Mouse (Mus musculus) liver, embryonic 13.5 days (tissue): ENCODE data around the gene Peg10. TPM values are rescaled to one million over a fixed set of nuclear protein-coding genes. Genes with fewer than 3 reads are reported as not detected.
A peak's percentile ranks its signal among the peaks of the same experiment; 100 is the strongest.

Experiments used
- ATAC-seq: fragments of 200-750 bp; cut with Nextera tagmentation; 2 replicates; pipeline ENCODE4 v1.8.0; 2017; ENCODE audit warnings: low read depth, mild to moderate bottlenecking, moderate number of reproducible peaks, moderate library complexity
- DNase-seq: peaks from one replicate; pipeline ENCODE4 v3.0.0; 2022
- H3K27ac ChIP-seq: fragments of 300-500 bp; sonication (generic); 2 replicates; pipeline ENCODE4 v1.5.1; 2015; ENCODE audit warnings: moderate library complexity, mild to moderate bottlenecking, inconsistent platforms
- H3K27me3 ChIP-seq: fragments of 300-500 bp; sonication (generic); 2 replicates; pipeline ENCODE4 v1.6.1; 2015; ENCODE audit warnings: mild to moderate bottlenecking, inconsistent platforms
- H3K36me3 ChIP-seq: fragments of 300-500 bp; sonication (generic); 2 replicates; pipeline ENCODE4 v1.6.1; 2015; ENCODE audit warnings: mild to moderate bottlenecking, inconsistent platforms
- H3K4me1 ChIP-seq: fragments of 300-500 bp; sonication (generic); replicated peaks from 2 replicates; pipeline ENCODE4 v1.6.1; 2015; ENCODE audit warnings: inconsistent platforms
- H3K4me2 ChIP-seq: fragments of 300-500 bp; sonication (generic); 2 replicates; pipeline ENCODE4 v1.6.1; 2015; ENCODE audit warnings: inconsistent platforms, mild to moderate bottlenecking, moderate library complexity
- H3K4me3 ChIP-seq: fragments of 300-500 bp; sonication (generic); replicated peaks from 2 replicates; pipeline ENCODE4 v1.5.1; 2015; ENCODE audit warnings: mild to moderate bottlenecking, inconsistent platforms
- H3K9ac ChIP-seq: fragments of 300-500 bp; sonication (generic); 2 replicates; pipeline ENCODE4 v1.6.1; 2015; ENCODE audit warnings: mild to moderate bottlenecking, inconsistent platforms
- H3K9me3 ChIP-seq: fragments of 300-500 bp; sonication (generic); replicated peaks from 2 replicates; pipeline ENCODE4 v1.6.1; 2016; ENCODE audit warnings: inconsistent platforms
- WGBS: fragments of 180-500 bp; shearing (Covaris S2); methylation state at CpG from one replicate; pipeline ENCODE4 v1.1.7; 2015; ENCODE audit not compliant: insufficient replicate concordance; 5-methylcytosine and 5-hydroxymethylcytosine counted together
- polyA plus RNA-seq: library from polyadenylated mRNA; unstranded; fragments of >200 nt; fragmentation: Nextera tagmentation; extraction: Ambion mirVana; gene quantifications from 2 replicates; pipeline ENCODE4 v1.2.1, GENCODE M21; 2015

Gene Peg10
- polyA plus RNA-seq, 1 experiment from 2014 or later = 2.8 TPM

DNA sequence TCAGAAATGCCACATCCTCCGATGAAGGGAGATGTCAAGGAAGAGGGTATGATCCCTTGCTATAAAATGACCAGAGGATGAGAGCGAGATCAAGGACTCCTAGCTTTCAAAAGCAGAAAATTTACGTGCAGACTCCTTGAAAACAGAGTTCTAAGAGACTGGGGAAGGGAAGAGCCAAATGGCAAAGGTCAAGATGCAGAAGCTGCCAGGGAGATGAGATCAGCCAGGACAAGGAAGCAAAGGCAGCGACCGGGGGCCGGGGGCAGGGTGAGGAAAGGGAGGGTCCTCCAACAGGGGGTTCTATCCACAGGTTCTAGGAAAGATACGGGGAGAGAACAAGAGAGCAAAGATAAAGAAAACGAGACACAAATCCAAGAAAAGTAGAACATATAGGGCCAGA is 15.4 kb upstream of the Peg10 start:
- Histone ChIP-seq H3K9ac (no peak overlapping the region), H3K27me3 (no peaks in the 10 kb centered on the region), H3K4me1 (no peaks in the 10 kb centered on the region), H3K4me3 (no peak overlapping the region), H3K4me2 (no peak overlapping the region), H3K27ac (no peak overlapping the region), H3K9me3 (no peaks in the 10 kb centered on the region), H3K36me3 (no peaks in the 10 kb centered on the region)
- WGBS = 40% methylated on average over 8 of the region's 8 CpGs
- no peak for DNase-seq
- no peak for ATAC-seq

DNA sequence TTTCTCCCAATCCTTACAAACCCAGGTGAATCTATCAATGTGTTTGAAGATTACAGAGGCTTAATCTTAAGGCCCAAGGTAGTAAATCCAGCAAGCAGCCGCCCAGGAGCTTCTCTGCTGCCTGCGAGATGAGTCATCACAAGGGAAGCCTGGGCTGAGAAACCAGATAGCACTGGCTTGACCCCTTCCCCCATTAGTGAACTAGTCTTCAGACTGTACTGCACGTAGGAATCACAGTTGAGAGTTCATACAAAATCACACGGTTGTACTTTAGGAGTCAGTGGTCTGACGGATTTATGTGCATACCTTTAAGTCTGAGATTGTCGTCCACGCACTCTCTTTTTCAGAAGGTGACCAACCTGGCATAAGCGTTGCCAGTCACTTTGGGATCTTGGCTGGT is 13.9 kb upstream of the Peg10 start:
- ATAC-seq = 0 out of 2 replicates have a peak, but pooled peaks have one; percentile 23

DNA sequence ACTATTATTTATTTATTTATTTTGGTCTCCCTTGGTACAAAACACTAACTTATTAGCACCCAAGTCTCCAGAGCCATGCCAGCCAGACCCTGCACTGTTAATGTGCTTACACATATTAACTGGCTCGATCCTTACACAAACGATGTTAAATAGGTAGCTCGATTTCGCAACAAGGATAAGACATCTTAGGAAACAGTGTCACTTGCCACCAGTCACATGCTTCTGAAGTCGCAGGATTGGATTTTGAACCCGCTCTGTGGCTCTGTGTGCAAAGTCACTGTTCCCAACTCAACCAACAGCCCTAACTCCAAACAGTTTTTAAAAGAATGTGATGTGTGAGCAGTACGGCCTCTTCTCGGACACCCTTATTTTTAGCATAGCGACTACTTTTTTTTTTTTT is 10.7 kb upstream of the Peg10 start:
- Histone ChIP-seq H3K36me3 (no peaks in the 10 kb centered on the region), H3K4me2 (no peak overlapping the region), H3K27me3 (no peaks in the 10 kb centered on the region), H3K9ac (no peak overlapping the region), H3K9me3 (no peaks in the 10 kb centered on the region), H3K27ac (no peak overlapping the region), H3K4me3 (no peak overlapping the region), H3K4me1 (peaks cover 3% of the 10 kb centered on the region; the same call in 1 of the 2 replicates)
- ATAC-seq = no peak
- WGBS = 68% methylated on average over 9 of the region's 9 CpGs
- no peak for DNase-seq

More for the DNA sequence above, 13.9 kb upstream of the Peg10 start:
- Histone ChIP-seq H3K36me3 (no peaks in the 10 kb centered on the region), H3K27me3 (no peaks in the 10 kb centered on the region), H3K4me3 (no peak overlapping the region), H3K27ac (no peak overlapping the region), H3K4me2 (no peak overlapping the region), H3K9me3 (no peaks in the 10 kb centered on the region), H3K9ac (no peak overlapping the region), H3K4me1 (no peaks in the 10 kb centered on the region)
- WGBS = 40% methylated on average over 8 of the region's 8 CpGs
- no peak for DNase-seq

DNA sequence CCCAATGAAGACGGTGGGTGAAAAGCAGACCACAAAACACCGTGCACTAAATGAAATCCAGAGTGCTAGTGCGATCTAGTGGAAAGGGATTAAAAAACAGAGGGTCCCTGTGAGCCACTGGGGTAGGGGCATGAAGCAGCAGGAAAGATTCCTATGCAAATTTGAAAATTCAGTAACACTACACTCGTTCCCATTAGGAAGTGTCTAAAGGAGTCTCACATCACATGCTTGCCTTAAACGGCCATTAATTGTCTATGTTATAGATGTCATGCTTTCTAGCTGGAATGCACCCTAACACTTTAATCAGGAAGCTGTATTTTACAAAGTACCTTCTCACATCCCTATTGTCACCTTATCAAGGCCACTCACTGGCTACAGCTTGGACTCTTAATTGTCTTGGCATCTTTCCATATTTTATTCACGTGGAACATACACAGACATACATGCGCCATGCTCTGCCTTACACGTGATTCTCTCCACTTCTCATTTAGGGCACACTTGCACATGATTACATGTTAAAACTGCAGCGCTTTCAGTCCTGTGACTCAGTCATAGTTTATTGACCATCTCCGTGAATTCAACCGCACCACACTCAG is 9.0 kb upstream of the Peg10 start:
- no peak overlapping the region for H3K9ac ChIP-seq
- no peak for ATAC-seq
- no peak overlapping the region for H3K4me2 ChIP-seq
- H3K4me3 ChIP-seq = no peak overlapping the region
- no peaks in the 10 kb centered on the region for H3K36me3 ChIP-seq
- H3K27me3 ChIP-seq = no peaks in the 10 kb centered on the region
- H3K9me3 ChIP-seq = no peaks in the 10 kb centered on the region
- H3K4me1 ChIP-seq = peaks cover 8% of the 10 kb centered on the region
- no peak overlapping the region for H3K27ac ChIP-seq
- WGBS = 57% methylated on average over 11 of the region's 11 CpGs
- DNase-seq = no peak

DNA sequence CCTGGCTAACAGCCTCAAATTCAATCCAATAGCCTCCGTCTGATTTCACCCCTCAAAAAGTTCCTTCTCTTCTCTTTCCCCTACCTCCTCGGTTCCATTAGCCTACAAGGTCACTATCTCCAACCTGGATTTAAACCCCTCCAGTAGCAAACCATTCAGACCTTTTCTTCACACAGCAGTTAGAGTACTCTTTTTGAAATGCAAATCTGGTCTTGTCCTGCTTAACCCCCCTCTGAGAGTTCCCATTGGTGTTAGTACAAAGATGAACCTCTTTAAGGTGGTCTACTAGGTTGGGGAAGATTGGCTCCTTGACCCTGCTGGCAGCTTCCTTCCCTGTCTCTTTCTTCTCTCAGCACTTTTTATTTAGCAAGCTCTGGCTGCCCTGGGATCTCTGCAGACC is 8.4 kb upstream of the Peg10 start:
- no peak overlapping the region for H3K9ac ChIP-seq
- peaks cover 8% of the 10 kb centered on the region for H3K4me1 ChIP-seq
- no peak overlapping the region for H3K27ac ChIP-seq
- 36% methylated on average over 2 of the region's 2 CpGs for WGBS
- H3K27me3 ChIP-seq = no peaks in the 10 kb centered on the region
- DNase-seq = no peak
- ATAC-seq = no peak
- no peaks in the 10 kb centered on the region for H3K36me3 ChIP-seq
- no peak overlapping the region for H3K4me2 ChIP-seq
- no peaks in the 10 kb centered on the region for H3K9me3 ChIP-seq
- H3K4me3 ChIP-seq = no peak overlapping the region

DNA sequence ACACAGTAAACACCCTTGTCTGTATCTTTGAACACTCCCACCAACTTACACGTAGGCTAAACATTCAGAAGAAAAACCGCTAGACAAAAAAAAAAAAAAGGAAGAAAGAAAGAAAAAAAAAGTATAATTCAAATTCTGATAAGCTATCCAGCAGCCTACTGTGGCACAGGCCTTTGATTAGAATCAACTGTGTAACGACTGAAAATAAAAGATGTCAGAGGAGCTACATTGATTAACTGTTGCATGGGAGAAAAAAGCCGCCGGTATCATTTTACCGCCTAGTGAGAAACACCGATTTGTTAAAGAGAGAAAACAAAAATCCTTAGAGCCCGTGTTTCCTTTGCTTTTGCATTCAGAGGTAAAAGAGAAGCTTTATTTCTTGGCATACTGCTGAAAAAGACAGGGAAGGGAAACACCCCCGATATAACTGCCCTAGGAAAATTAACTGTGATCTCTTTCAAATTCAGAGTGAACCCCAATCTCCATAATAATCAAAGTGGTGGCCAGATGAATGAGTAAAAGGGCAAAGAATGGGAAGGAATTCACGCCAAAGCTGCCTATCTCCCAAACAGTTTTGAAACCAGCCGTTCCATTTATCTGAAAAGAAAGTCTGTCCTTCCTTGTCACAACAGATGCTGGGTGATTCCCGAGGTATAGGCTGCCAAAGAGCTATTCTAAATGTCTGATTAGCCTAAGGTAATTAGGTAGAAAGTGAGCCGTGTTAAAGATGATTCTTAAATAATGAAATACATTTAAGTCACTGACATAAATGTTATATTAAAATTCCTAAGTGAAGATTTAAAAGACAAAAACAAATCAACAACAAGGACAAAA is 7.4 kb upstream of the Peg10 start:
- H3K36me3 ChIP-seq = no peaks in the 10 kb centered on the region
- peaks cover 8% of the 10 kb centered on the region for H3K4me1 ChIP-seq
- ATAC-seq = no peak
- no peak overlapping the region for H3K9ac ChIP-seq
- no peak for DNase-seq
- H3K9me3 ChIP-seq = no peaks in the 10 kb centered on the region
- H3K27me3 ChIP-seq = no peaks in the 10 kb centered on the region
- H3K4me2 ChIP-seq = no peak overlapping the region
- H3K27ac ChIP-seq = no peak overlapping the region
- H3K4me3 ChIP-seq = no peak overlapping the region
- WGBS = 25% methylated on average over 13 of the region's 13 CpGs

DNA sequence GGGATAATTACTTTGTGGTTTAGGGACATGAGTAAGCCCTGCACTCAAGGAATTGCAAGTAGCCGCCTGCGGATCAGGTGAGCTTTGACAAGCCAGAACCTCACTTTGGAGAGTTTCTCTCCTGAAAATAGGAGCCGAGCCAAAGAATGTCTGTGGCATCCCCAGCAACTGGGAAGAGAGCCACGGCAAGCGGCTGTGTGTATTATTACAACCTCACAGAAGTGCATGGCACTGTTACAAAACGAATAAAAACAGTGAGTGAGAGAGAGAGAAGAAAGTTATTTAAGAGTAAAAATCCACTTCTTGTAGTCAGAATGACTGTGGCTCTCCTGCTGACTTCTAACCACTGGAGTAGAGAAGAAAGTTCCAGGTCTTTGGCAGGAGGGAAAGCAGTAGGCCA is 6.6 kb upstream of the Peg10 start:
- Histone ChIP-seq H3K4me2 (no peak overlapping the region), H3K27ac (no peak overlapping the region), H3K4me1 (peaks cover 8% of the 10 kb centered on the region), H3K9ac (no peak overlapping the region), H3K4me3 (no peak overlapping the region), H3K9me3 (no peaks in the 10 kb centered on the region), H3K27me3 (no peaks in the 10 kb centered on the region), H3K36me3 (no peaks in the 10 kb centered on the region)
- 46% methylated on average over 6 of the region's 6 CpGs for WGBS
- ATAC-seq = no peak
- no peak for DNase-seq

DNA sequence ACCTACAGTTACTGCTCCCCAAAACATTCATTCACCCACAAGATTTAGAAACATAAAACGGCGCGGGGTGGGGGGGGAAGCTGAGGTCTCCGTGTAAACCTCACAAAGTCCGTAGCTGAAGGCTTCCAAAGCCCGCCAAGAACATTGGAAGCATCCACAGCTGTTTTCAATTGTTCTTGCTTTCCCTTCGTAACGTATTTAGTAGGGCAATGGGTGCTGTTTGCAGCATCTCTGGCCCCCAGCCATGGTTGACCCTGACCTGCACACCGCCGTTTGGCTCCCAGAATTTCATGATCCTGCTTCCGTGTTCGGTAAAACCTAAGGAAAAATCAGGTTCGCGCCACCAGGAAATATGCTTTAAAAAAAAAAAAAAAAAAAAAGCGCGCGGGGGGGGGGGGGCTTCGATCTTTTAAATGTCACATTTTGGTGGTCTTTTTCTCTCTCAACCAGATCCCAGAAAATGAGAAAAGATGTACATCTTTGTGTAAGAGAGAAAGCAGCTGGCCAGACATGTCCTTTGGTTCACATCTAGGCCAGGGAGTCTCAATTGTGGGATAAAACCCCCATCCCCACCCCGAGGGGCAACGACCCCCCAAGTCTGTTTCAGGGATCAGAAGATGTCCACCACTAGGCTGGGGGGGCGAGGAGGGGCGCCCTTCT is 940 bp upstream of the Peg10 start:
- H3K9ac ChIP-seq = peak overlapping the region; percentile 49
- WGBS = 49% methylated on average over 22 of the region's 22 CpGs
- peak overlapping the region; percentile 39; the same call in 1 of the 2 replicates for H3K27ac ChIP-seq
- peaks cover 10% of the 10 kb centered on the region for H3K4me1 ChIP-seq
- peaks cover 27% of the 10 kb centered on the region for H3K27me3 ChIP-seq
- ATAC-seq (no peak), DNase-seq (no peak)
- peak overlapping the region; percentile 50 for H3K4me3 ChIP-seq
- no peaks in the 10 kb centered on the region for H3K36me3 ChIP-seq
- no peaks in the 10 kb centered on the region; the same call in 1 of the 2 replicates for H3K9me3 ChIP-seq
- peak overlapping the region; percentile 60 for H3K4me2 ChIP-seq

DNA sequence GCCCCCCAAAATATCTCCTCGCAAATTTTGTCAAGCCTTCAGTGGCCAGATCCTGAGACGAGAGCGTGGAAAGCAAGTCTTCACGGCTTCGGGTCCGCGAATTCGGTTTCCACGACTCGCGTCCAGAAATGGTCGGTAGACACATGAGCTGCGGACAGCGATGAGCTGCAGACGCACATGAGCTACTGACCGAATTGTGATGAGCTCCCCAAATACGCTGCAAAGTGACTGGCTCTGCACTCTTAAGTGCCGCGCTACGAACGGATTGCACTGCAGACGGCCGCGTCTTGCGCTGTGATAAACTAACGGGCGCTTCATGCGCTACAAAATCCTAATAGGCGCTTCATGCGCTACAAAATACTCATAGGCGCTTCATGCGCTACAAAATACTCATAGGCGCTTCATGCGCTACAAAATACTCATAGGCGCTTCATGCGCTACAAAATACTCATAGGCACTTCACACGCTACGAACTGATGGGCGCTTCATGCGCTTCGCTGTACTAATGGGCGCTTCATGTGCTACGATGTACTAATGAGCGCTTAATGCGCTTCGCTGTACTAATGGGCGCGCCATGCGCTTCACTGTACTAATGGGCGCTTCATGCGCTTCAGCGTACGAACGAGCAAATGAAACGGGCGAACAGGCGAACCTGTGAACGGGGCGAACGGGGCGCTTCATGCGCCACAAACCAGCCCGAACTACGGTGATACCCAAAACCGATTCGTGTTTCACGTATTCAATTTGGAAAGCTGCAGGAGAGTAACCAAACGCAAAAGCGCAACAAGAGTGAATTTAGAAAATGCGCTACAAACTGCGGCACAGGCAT is 785 bp downstream of the Peg10 start:
- Histone ChIP-seq H3K4me2 (peak overlapping the region; percentile 60), H3K27ac (peak overlapping the region; percentile 39; the same call in 1 of the 2 replicates), H3K4me3 (peak overlapping the region; percentile 50), H3K36me3 (no peaks in the 10 kb centered on the region), H3K4me1 (peaks cover 3% of the 10 kb centered on the region; the same call in 1 of the 2 replicates), H3K9ac (no peak overlapping the region), H3K9me3 (no peaks in the 10 kb centered on the region; the same call in 1 of the 2 replicates), H3K27me3 (peaks cover 27% of the 10 kb centered on the region)
- DNase-seq (peak; percentile 33), ATAC-seq (no peak)
- WGBS = 53% methylated on average over 71 of the region's 71 CpGs

DNA sequence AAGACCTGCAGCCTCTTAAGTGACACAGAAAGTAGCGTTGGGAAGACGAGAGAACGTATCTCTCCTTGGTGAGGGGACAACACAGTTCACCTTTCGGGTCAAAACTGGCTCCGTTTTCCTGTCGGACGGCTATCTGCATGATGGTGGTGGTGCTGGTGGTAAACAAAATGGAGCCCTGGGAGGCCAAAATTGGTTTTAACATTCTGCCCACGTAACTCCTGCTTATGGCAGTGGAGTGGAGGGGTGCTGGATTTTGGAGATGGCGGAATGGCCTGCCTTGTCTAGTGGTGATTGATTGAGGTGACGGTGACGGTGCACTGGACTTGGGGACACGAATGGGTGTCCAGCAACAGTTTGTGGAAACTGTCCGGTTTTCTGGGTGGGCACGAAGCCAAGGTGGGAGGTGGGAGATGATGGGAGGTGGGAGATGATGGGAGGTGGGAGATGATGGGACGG is 1.4 kb downstream of the Peg10 start:
- no peak overlapping the region for H3K27ac ChIP-seq
- ATAC-seq = peak; percentile 2; the same call in 1 of the 2 replicates

More for the DNA sequence above, 1.4 kb downstream of the Peg10 start:
- Histone ChIP-seq H3K27me3 (peaks cover 27% of the 10 kb centered on the region), H3K4me1 (peaks cover 3% of the 10 kb centered on the region; the same call in 1 of the 2 replicates), H3K36me3 (no peaks in the 10 kb centered on the region), H3K4me2 (peak overlapping the region; percentile 60), H3K9me3 (no peaks in the 10 kb centered on the region; the same call in 1 of the 2 replicates), H3K9ac (no peak overlapping the region), H3K4me3 (peak overlapping the region; percentile 50)
- peak; percentile 13 for DNase-seq
- 38% methylated on average over 15 of the region's 15 CpGs for WGBS
